Comparison of ENCODE assay signal across 8 mouse cellular contexts in genomic region chr1:152746426-152746825, GRCm38 (mm10). TPM values are rescaled to one million over a fixed set of nuclear protein-coding genes. Genes with fewer than 3 reads are reported as not detected.
A peak's percentile ranks its signal among the peaks of the same experiment; 100 is the strongest.
DNase-seq lines count a peak whose midpoint lies in the region; TF ChIP-seq lines count a peak whose summit lies in the region.

No protein-coding gene starts in this region.

- H3K27ac ChIP-seq in gastrocnemius, adult 2 months = no peak overlapping the region

- intact Hi-C loops in gastrocnemius, adult 2 months (cut with DNase I) = loop anchor here (1.0 to 5.0 kb wide), 3 partner anchors 69 to 221 kb away; no protein-coding TSS in a partner anchor

- DNase-seq in WW6 (ENCODE audit: low read depth, low spot score) = peak; percentile 55
- DNase-seq in cerebellum, postnatal 36 days = peak; percentile 78 to 87
- DNase-seq in gastrocnemius, adult 2 months = peak; percentile 82
- peak; percentile 58 for DNase-seq in hindlimb bud, embryonic 11.5 days (ENCODE audit: extremely low spot score, low read depth, low spot score)
- DNase-seq in left cerebral cortex, adult 11 months (ENCODE audit: low spot score) = peak; percentile 68
- DNase-seq in mesoderm, embryonic 11.5 days (ENCODE audit: low read depth, low spot score) = peak; percentile 86
- DNase-seq in right cerebral cortex, postnatal 25 days = peak; percentile 75
- DNase-seq in urinary bladder, postnatal 36 days (ENCODE audit: low spot score in 2 of 2) = peak; percentile 62 to 78

- peak; percentile 84 for TF ChIP-seq CTCF in gastrocnemius, adult 2 months (IDR thresholded peaks at IDR 0.05)

- H3K4me3 ChIP-seq in gastrocnemius, adult 2 months = no peak overlapping the region

RNA-seq across cellular contexts. Expression of gene Apobec4, which starts 3.9 kb away (rescaled TPM):
- total RNA-seq in gastrocnemius, adult 2 months (2021) = not detected

RNA-seq across cellular contexts. Expression of gene Rgl1, which starts 19.7 kb away (rescaled TPM):
- 10 to 100 TPM in 1 of 2 experiments, 1 to 10 TPM in 1; 9.7 to 10.2 TPM for total RNA-seq in gastrocnemius, adult 2 months (2021)

RNA-seq across cellular contexts. Expression of gene Arpc5, which starts 19.9 kb away (rescaled TPM):
- 10 to 100 TPM in 1 of 2 experiments, 1 to 10 TPM in 1; 9.4 to 11.5 TPM for total RNA-seq in gastrocnemius, adult 2 months (2021)

RNA-seq across cellular contexts. Expression of gene Ncf2, which starts 53.6 kb away (rescaled TPM):
- total RNA-seq in gastrocnemius, adult 2 months (2021) = under 1 TPM; 0.67 to 0.87 TPM
